In the genomic region with DNA sequence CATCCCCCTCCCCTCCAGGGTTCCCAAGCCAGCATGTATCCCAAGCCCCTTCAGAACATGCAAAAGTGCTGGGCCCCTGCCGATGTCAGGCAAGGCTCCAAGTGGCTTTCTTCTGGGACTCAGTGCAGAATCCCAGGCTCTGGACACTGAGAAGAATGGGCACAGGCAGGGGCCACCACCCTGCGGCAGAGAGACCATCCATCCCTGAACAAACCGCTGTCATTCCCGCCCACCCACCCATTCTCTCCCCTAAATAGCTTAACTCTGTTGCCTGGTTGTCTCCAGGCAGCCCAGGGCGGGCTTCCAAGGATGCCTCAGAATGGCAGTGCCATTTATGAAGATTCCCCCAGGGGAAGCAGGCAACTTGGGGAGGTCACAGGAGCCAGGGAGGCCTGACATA, we compare ENCODE assay signal across 19 mouse cellular contexts. TPM values are rescaled to one million over a fixed set of nuclear protein-coding genes. Genes with fewer than 3 reads are reported as not detected.
A peak's percentile ranks its signal among the peaks of the same experiment; 100 is the strongest.
DNase-seq lines count a peak whose midpoint lies in the region; ATAC-seq and TF ChIP-seq lines count a peak whose summit lies in the region.
"Had no signal": no experiment of that assay in that cellular context is flagged by ENCODE, and none has a peak within 500 bp of the region (broad histone marks: within the 10 kb centered on the region; RNA-seq: fewer than 3 reads in every experiment).

No protein-coding gene starts in this region.

- H3K4me2 ChIP-seq in midbrain, embryonic 15.5 days: no peak overlapping the region

- H3K36me3 ChIP-seq in midbrain, embryonic 15.5 days (replicated peaks): no peaks in the 10 kb centered on the region
- H3K36me3 ChIP-seq in thymus, adult 2 months (ENCODE audit: control insufficient read depth, insufficient read depth, low read length): no peaks in the 10 kb centered on the region
- H3K36me3 ChIP-seq: G1E had no signal

- 24% methylated on average over 5 of the region's 5 CpGs for WGBS in cerebellum, adult 2 months
- WGBS in midbrain, embryonic 15.5 days: 14% methylated on average over 5 of the region's 5 CpGs
- WGBS in thymus, adult 2 months: 87% methylated on average over 5 of the region's 5 CpGs

- no peak overlapping the region for H3K4me3 ChIP-seq in cerebellum, adult 2 months (replicated peaks; ENCODE audit: insufficient read depth, low read depth, low read length)
- no peak overlapping the region for H3K4me3 ChIP-seq in midbrain, embryonic 15.5 days
- H3K4me3 ChIP-seq in thymus, adult 2 months (ENCODE audit: control insufficient read depth, insufficient read depth, low read length): no peak overlapping the region

- no peak for TF ChIP-seq CTCF in cerebellum, adult 2 months (IDR thresholded peaks at IDR 0.05; ENCODE audit: borderline replicate concordance, insufficient read depth, low read depth, low read length)
- TF ChIP-seq CTCF in thymus, adult 2 months (IDR thresholded peaks at IDR 0.05; ENCODE audit: borderline replicate concordance, control insufficient read depth, extremely low read depth, insufficient read depth, low read length, poor library complexity): no peak

- H3K27ac ChIP-seq in cerebellum, adult 2 months (ENCODE audit: insufficient read depth, low read length): no peak overlapping the region
- H3K27ac ChIP-seq in midbrain, embryonic 15.5 days: no peak overlapping the region
- H3K27ac ChIP-seq in thymus, adult 2 months (ENCODE audit: control insufficient read depth, insufficient read depth, low read length): no peak overlapping the region

- DNase-seq in cerebellum, postnatal 10 days: peak; percentile 42 to 60
- DNase-seq in cerebellum, adult 2 months: no peak
- peak; percentile 18 for DNase-seq in right cerebral cortex, postnatal 4 days
- DNase-seq in right cerebral cortex, adult 18-20 months: no peak
- DNase-seq in thymus, adult 2 months: no peak
- no peak for DNase-seq in adrenal gland, postnatal 25 days
- DNase-seq in liver: no peak
- DNase-seq: cerebellum, postnatal 36 days; forebrain, postnatal 0 days; heart, adult 18-20 months; kidney, adult 8-10 months; kidney, postnatal 25 days; lung, adult 18-20 months; thymus, adult 18-20 months had no signal

- peaks cover 3% of the 10 kb centered on the region for H3K4me1 ChIP-seq in cerebellum, adult 2 months (ENCODE audit: control insufficient read depth, insufficient read depth, low read length)
- peaks cover 3% of the 10 kb centered on the region for H3K4me1 ChIP-seq in midbrain, embryonic 15.5 days
- no peaks in the 10 kb centered on the region for H3K4me1 ChIP-seq in thymus, adult 2 months (replicated peaks; ENCODE audit: control insufficient read depth, insufficient read depth, low read length)

- H3K9me3 ChIP-seq in midbrain, embryonic 15.5 days: no peaks in the 10 kb centered on the region
- H3K9me3 ChIP-seq: G1E had no signal

- no peak overlapping the region for H3K9ac ChIP-seq in midbrain, embryonic 15.5 days
- H3K9ac ChIP-seq: forebrain, postnatal 0 days had no signal

- 0 out of 2 replicates have a peak, but pooled peaks have one; percentile 37 for ATAC-seq in midbrain, embryonic 15.5 days (replicated peaks)
- ATAC-seq: CD4-positive, CD25-positive, alpha-beta regulatory T cell, adult 4 months; forebrain, postnatal 0 days had no signal

- no peaks in the 10 kb centered on the region for H3K27me3 ChIP-seq in cerebellum, adult 2 months (ENCODE audit: control insufficient read depth, insufficient read depth, low read length)
- no peaks in the 10 kb centered on the region for H3K27me3 ChIP-seq in midbrain, embryonic 15.5 days (replicated peaks)
- H3K27me3 ChIP-seq in thymus, adult 2 months (ENCODE audit: control insufficient read depth, insufficient read depth, low read length): no peaks in the 10 kb centered on the region

- no peak for TF ChIP-seq POLR2A in cerebellum, adult 2 months (IDR thresholded peaks at IDR 0.05; ENCODE audit: borderline replicate concordance, insufficient read depth, low read length)
- no peak for TF ChIP-seq POLR2A in thymus, adult 2 months (IDR thresholded peaks at IDR 0.05; ENCODE audit: control insufficient read depth, extremely low read depth, insufficient read depth, low read length, poor library complexity)

RNA-seq across cellular contexts. Expression of a gene that starts 5.7 kb away (rescaled TPM):
- polyA plus RNA-seq in cerebellum, adult 2 months (2012; rRNA removed): 15.5 and 15.6 TPM in 2 replicates
- polyA plus RNA-seq in midbrain, embryonic 15.5 days (2015; fragmentation: Nextera tagmentation; extraction: Ambion mirVana): 22.5 and 23.7 TPM in 2 replicates
- polyA plus RNA-seq in thymus, adult 2 months (2012; rRNA removed): 5.7 and 6.8 TPM in 2 replicates
- 21.9 and 24.0 TPM in 2 replicates for total RNA-seq in adrenal gland, postnatal 25 days (2021)
- total RNA-seq: G1E; megakaryocyte-erythroid progenitor cell, adult 5-6 weeks had no signal
- polyA plus RNA-seq: CD4-positive, CD25-positive, alpha-beta regulatory T cell, adult 4 months had no signal

RNA-seq across cellular contexts. Expression of a gene that starts 28.8 kb away (rescaled TPM):
- polyA plus RNA-seq in cerebellum, adult 2 months (2012; rRNA removed): 0.68 and 0.97 TPM in 2 replicates
- polyA plus RNA-seq in midbrain, embryonic 15.5 days (2015; fragmentation: Nextera tagmentation; extraction: Ambion mirVana): 0.10 and 0.28 TPM in 2 replicates
- polyA plus RNA-seq in thymus, adult 2 months (2012; rRNA removed): 0.05 and 0.17 TPM in 2 replicates
- total RNA-seq in adrenal gland, postnatal 25 days (2021): not detected in 2 replicates
- total RNA-seq: forebrain, postnatal 0 days; G1E; heart, adult 18-20 months; layer of hippocampus, postnatal 14 days; megakaryocyte-erythroid progenitor cell, adult 5-6 weeks had no signal
- polyA plus RNA-seq: CD4-positive, CD25-positive, alpha-beta regulatory T cell, adult 4 months; G1E had no signal

Comparison
In these comparisons a context has a peak if more than half of its experiments do, and no peak if none do; other contexts are left out.
1. DNase-seq: peak in cerebellum, postnatal 10 days (2 of 2) and right cerebral cortex, postnatal 4 days (single experiment); none in cerebellum, adult 2 months (0 of 2), right cerebral cortex, adult 18-20 months (single experiment), thymus, adult 2 months (single experiment), adrenal gland, postnatal 25 days (single experiment) and liver (single experiment).